Mouse (Mus musculus) embryonic facial prominence, embryonic 14.5 days (tissue): ENCODE measurements around the gene Wrb. TPM values are rescaled to one million over a fixed set of nuclear protein-coding genes. Genes with fewer than 3 reads are reported as not detected.
A peak's percentile ranks its signal among the peaks of the same experiment; 100 is the strongest.
"Not testable (repeated sequence)": the region's sequence is repeated elsewhere in the genome, so short reads cannot be mapped to it uniquely, and the experiment has no call there.

Source experiments
- ATAC-seq: fragments of 200-750 bp; cut with Nextera tagmentation; 2 replicates; pipeline ENCODE4 v1.8.0; 2017; ENCODE audit warnings: low read depth, moderate number of reproducible peaks, moderate TSS enrichment
- DNase-seq: peaks from one replicate; pipeline ENCODE4 v3.0.0-alpha.2; 2015; ENCODE audit warnings: low spot score
- H3K27ac ChIP-seq: fragments of 300-500 bp; sonication (generic); replicated peaks from 2 replicates; pipeline ENCODE4 v1.5.1; 2014; ENCODE audit warnings: low read depth, mild to moderate bottlenecking, low read length, moderate library complexity
- H3K27me3 ChIP-seq: fragments of 300-500 bp; sonication (generic); replicated peaks from 2 replicates; pipeline ENCODE4 v1.6.1; 2014; ENCODE audit warnings: low read length; ENCODE audit not compliant: control insufficient read depth, insufficient read depth
- H3K36me3 ChIP-seq: fragments of 300-500 bp; sonication (generic); 2 replicates; pipeline ENCODE4 v1.6.1; 2014; ENCODE audit warnings: low read length, mixed read lengths; ENCODE audit not compliant: control insufficient read depth, insufficient read depth
- H3K4me1 ChIP-seq: fragments of 300-500 bp; sonication (generic); 2 replicates; pipeline ENCODE4 v1.6.1; 2014; ENCODE audit warnings: antibody characterized with exemption, low read length; ENCODE audit not compliant: control insufficient read depth, insufficient read depth
- H3K4me2 ChIP-seq: fragments of 300-500 bp; sonication (generic); 2 replicates; pipeline ENCODE4 v1.6.1; 2014; ENCODE audit warnings: low read depth, mild to moderate bottlenecking, low read length, moderate library complexity, mixed read lengths
- H3K4me3 ChIP-seq: fragments of 300-500 bp; sonication (generic); 2 replicates; pipeline ENCODE4 v1.5.1; 2014; ENCODE audit warnings: low read depth, mild to moderate bottlenecking, low read length
- H3K9ac ChIP-seq: fragments of 300-500 bp; sonication (generic); 2 replicates; pipeline ENCODE4 v1.6.1; 2014; ENCODE audit warnings: low read depth, mild to moderate bottlenecking, low read length, moderate library complexity, mixed read lengths
- H3K9me3 ChIP-seq: fragments of 300-500 bp; sonication (generic); 2 replicates; pipeline ENCODE4 v1.6.1; 2016; ENCODE audit warnings: low read length; ENCODE audit not compliant: control insufficient read depth
- WGBS: fragments of 180-500 bp; shearing (Covaris S2); extraction: QIAGEN DNeasy Blood & Tissue Kit; methylation state at CpG from one replicate; pipeline ENCODE4 v1.1.7; 2014; 5-methylcytosine and 5-hydroxymethylcytosine counted together
- polyA plus RNA-seq: library from polyadenylated mRNA; unstranded; fragments of >200 nt; fragmentation: Nextera tagmentation; extraction: Ambion mirVana; gene quantifications from 2 replicates; pipeline ENCODE4 v1.2.1, GENCODE M21; 2014

The Wrb gene
- 61.3 and 63.0 TPM in 2 replicates for polyA plus RNA-seq

GRCm38 (mm10) chr16:96145110-96145800 lies at the start of gene Wrb:
Wrb (plus strand) TSS chr16:96145407.
- DNase-seq = peak; percentile 99
- Histone ChIP-seq H3K27me3 (no peaks in the 10 kb centered on the region), H3K9me3 (0 out of 2 replicates have a peak, but pooled peaks cover 5% of the 10 kb centered on the region), H3K4me3 (peak within 1 kb of the TSS; percentile 84), H3K4me1 (peaks cover 4% of the 10 kb centered on the region; the same call in 1 of the 2 replicates), H3K27ac (no peak within 1 kb of the TSS), H3K9ac (peak within 1 kb of the TSS; percentile 75), H3K36me3 (no peaks in the 10 kb centered on the region), H3K4me2 (peak within 1 kb of the TSS; percentile 67)
- ATAC-seq = peak; percentile 96
- 0% methylated on average over 29 of the region's 68 CpGs for WGBS

DNA sequence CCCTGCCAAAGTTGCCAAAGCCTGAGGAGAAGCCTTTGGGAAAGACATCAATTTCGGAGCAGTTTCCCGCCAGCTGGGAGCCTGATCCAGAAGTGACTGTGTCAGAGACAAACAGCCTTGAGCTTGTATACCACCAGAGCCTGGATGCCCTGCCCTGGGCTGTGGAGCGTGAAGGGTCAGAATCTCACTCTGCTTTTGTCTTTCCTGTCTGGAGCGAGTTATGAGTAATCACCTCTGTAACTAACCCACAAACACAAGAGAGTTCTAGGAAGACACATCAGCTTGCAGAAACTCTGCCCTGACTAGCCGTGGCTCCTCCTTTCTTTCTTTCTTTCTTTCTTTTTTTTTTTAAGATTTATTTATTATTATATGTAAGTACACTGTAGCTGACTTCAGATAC lies 49.2 kb upstream of the Wrb start:
- ATAC-seq (no peak), DNase-seq (no peak)
- Histone ChIP-seq H3K27me3 (no peaks in the 10 kb centered on the region), H3K9me3 (no peaks in the 10 kb centered on the region), H3K4me3 (no peak overlapping the region), H3K27ac (no peak overlapping the region), H3K36me3 (no peaks in the 10 kb centered on the region), H3K9ac (no peak overlapping the region), H3K4me2 (no peak overlapping the region), H3K4me1 (no peaks in the 10 kb centered on the region)
- 85% methylated on average over 5 of the region's 5 CpGs for WGBS

DNA sequence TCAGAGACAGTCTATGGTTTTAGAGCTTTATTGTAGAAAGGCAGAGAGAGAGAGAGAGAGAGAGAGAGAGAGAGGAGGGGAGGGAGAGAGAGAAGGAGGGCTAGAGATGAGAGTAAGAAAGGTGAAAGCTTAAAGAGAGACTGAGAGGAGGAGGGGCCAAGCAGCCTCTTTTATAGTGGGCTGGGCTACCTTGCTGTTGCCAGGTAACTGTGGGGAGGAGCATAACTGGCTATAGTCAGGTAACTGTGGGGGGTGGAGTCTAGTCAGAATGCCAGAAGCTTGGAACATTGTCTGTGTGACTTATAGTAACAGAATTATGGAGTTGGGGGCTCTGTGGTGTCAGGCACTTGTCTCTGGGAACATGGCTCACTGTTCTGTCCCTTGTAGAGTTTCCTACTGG lies 47.4 kb upstream of the Wrb start:
- H3K9ac ChIP-seq, H3K4me1 ChIP-seq, DNase-seq, H3K36me3 ChIP-seq, H3K4me3 ChIP-seq, H3K27me3 ChIP-seq, H3K27ac ChIP-seq, H3K4me2 ChIP-seq, H3K9me3 ChIP-seq, ATAC-seq: not testable (repeated sequence)

DNA sequence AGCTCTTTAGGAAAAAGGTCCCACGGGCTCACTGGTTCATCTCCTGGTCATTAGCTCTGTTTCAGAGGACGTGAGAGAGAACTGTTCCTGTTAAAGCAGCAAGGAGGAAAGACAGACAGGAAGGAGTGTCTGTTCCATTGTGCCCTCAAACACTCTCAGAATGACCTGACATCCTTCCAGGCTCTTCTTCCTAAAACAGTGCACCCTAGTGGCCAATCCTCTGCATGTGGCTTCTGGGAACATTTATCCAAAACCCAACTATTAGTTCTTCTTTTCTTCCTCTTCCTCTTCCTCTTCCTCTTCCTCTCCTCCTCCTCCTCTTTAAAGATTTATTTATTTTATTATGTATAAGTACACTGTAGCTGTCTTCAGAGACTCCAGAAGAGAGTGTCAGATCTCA lies 42.2 kb upstream of the Wrb start:
- DNase-seq = no peak
- no peak for ATAC-seq
- Histone ChIP-seq H3K36me3 (no peaks in the 10 kb centered on the region), H3K27ac (no peak overlapping the region), H3K9me3 (no peaks in the 10 kb centered on the region), H3K4me3 (no peak overlapping the region), H3K4me1 (no peaks in the 10 kb centered on the region), H3K4me2 (no peak overlapping the region), H3K27me3 (no peaks in the 10 kb centered on the region), H3K9ac (no peak overlapping the region)
- 27% methylated on average over 2 of the region's 2 CpGs for WGBS

GRCm38 (mm10) chr16:96109673-96110072 lies 35.5 kb upstream of the Wrb start:
- no peak for DNase-seq
- H3K9ac ChIP-seq = no peak overlapping the region
- no peaks in the 10 kb centered on the region for H3K27me3 ChIP-seq
- H3K4me3 ChIP-seq = no peak overlapping the region
- no peaks in the 10 kb centered on the region for H3K36me3 ChIP-seq
- no peak overlapping the region for H3K27ac ChIP-seq
- H3K4me1 ChIP-seq = no peaks in the 10 kb centered on the region
- no peak overlapping the region for H3K4me2 ChIP-seq
- no peak for ATAC-seq
- no peaks in the 10 kb centered on the region for H3K9me3 ChIP-seq
- WGBS = 52% methylated on average over 4 of the region's 4 CpGs

DNA sequence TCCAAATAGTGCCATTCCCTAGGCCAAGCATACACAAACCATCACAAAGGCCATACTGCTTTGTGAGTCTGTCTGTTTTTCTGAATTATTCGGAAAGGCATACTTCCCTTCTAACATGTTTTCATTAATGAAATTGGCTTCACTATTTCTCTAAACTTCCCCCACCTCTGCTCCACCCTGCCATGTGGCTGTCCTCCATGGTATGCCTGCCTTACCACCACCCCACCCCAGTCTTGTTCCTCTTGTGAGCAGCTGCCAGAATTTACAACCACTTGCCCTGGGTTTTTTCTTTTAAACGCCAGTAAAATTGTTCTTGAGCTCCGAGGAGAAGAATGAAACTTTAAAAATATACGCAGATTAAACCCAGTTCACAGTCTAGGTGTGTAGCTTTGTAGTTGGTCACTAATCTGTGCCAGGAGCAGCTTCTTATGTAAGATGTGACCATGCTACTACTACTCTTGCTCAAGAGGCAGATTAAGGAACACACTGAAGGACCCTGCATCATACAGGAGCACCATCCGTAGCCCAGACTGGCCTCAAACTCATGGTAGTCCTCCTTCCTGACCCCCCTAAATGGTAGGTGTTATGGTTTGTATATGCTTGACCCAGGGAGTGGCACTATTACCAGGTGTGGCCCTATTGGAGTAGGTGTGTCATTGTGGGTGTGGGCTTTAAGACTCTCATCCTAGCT lies 34.4 kb upstream of the Wrb start:
- no peak for ATAC-seq
- 81% methylated on average over 5 of the region's 5 CpGs for WGBS
- Histone ChIP-seq H3K27ac (no peak overlapping the region), H3K4me3 (no peak overlapping the region), H3K4me2 (no peak overlapping the region), H3K36me3 (no peaks in the 10 kb centered on the region), H3K9ac (no peak overlapping the region), H3K4me1 (no peaks in the 10 kb centered on the region), H3K9me3 (no peaks in the 10 kb centered on the region), H3K27me3 (no peaks in the 10 kb centered on the region)
- no peak for DNase-seq

DNA sequence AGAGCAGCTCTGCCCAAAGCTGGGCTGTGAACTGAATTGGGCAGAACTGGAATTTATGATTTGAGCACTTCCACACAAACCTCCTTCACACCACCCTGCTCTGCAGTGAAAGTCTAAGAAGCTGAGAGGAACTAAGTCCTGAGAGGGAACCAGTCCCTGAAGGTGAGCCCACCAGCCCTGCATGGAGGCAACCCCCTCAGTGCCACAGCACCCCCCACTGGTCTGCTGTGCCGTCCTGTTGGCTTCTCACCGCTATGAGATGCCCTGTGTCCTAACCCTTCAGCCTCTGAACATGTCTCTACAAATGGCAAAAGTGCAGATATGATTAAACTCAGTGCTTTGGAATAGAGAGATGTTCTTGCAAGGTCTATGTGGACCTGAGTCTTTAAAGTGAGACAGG lies 32.4 kb upstream of the Wrb start:
- Histone ChIP-seq H3K9me3 (no peaks in the 10 kb centered on the region), H3K27me3 (no peaks in the 10 kb centered on the region), H3K4me1 (no peaks in the 10 kb centered on the region), H3K4me2 (no peak overlapping the region), H3K27ac (no peak overlapping the region), H3K4me3 (no peak overlapping the region), H3K9ac (no peak overlapping the region), H3K36me3 (no peaks in the 10 kb centered on the region)
- DNase-seq (no peak), ATAC-seq (no peak)
- WGBS = 50% methylated on average over 2 of the region's 2 CpGs

DNA sequence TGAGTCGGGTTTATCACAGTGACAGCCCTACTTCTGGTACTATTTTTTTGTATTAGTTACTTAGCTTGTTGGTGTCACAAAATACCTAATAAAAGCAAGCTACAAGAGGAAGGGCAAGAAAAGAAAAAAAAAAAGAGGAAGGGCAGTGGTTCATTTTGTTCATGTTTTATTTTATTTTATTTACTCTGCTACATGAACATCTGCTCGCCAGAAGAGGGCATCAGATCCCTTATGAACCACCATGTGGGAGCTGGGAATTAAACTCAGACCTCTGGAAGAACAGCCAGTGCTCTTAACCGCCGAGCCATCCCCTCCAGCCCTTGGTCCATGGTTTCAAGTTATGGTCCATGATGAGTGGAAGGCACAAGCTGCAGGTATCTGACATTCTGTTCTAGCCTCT lies 30.5 kb upstream of the Wrb start:
- 43% methylated on average over 4 of the region's 4 CpGs for WGBS

More for the DNA sequence above, 30.5 kb upstream of the Wrb start:
- H3K4me2 ChIP-seq = no peak overlapping the region
- H3K27ac ChIP-seq = no peak overlapping the region
- no peaks in the 10 kb centered on the region for H3K9me3 ChIP-seq
- ATAC-seq (no peak), DNase-seq (no peak)
- no peaks in the 10 kb centered on the region for H3K27me3 ChIP-seq
- H3K9ac ChIP-seq = no peak overlapping the region
- no peaks in the 10 kb centered on the region for H3K4me1 ChIP-seq
- H3K4me3 ChIP-seq = no peak overlapping the region
- H3K36me3 ChIP-seq = no peaks in the 10 kb centered on the region
